ENCODE assay signal across 15 mouse cellular contexts in the genomic region with DNA sequence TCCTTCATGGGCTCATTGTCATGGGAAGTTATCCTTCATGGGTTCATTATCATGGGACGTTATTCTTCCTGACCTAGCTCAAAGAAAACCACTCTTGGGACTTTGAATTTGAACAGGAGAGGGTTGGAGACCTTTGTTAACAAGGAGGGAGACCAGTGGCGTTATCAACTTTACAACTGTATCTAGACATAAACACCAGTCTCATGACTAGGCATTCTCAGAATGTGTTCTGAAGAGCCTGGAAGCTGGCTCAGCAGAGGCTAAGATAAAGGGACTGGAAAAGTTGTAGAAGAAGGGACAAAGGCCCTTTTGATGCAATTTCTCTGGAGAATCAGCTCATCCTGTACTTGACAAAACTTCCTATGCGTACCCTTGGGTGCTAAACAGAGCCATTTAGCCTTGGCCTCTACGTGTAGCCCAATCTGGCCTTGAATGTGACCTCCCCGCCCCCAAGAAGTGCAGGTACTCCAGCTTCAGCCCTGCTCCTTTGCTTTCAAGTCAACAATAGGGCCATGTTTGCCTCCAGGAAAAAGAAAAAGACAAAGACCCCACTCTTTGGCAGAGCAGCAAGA.
DNase-seq lines count a peak whose midpoint lies in the region; ATAC-seq lines count a peak whose summit lies in the region.
"Had no signal": no experiment of that assay in that cellular context is flagged by ENCODE, and none has a peak within 500 bp of the region (broad histone marks: within the 10 kb centered on the region; RNA-seq: fewer than 3 reads in every experiment).

No protein-coding gene starts in this region.

- peaks cover 7% of the 10 kb centered on the region for H3K27me3 ChIP-seq in megakaryocyte, embryonic 14.5 days (replicated peaks)
- H3K27me3 ChIP-seq in liver, embryonic 12.5 days (replicated peaks): no peaks in the 10 kb centered on the region
- H3K27me3 ChIP-seq: embryonic facial prominence, embryonic 12.5 days; heart, embryonic 12.5 days had no signal

- H3K9ac ChIP-seq in liver, embryonic 12.5 days: no peak overlapping the region
- H3K9ac ChIP-seq: embryonic facial prominence, embryonic 12.5 days; heart, embryonic 12.5 days; hindbrain, embryonic 14.5 days had no signal

- H3K4me2 ChIP-seq in liver, embryonic 12.5 days: no peak overlapping the region
- H3K4me2 ChIP-seq: embryonic facial prominence, embryonic 12.5 days; heart, embryonic 12.5 days; hindbrain, embryonic 14.5 days had no signal

- WGBS in liver, embryonic 12.5 days (ENCODE audit: insufficient replicate concordance): 57% methylated on average over 5 of the region's 5 CpGs

- peak; percentile 33 for DNase-seq in c-Kit-positive CD71-positive TER-119-negative erythroid progenitor cells, embryonic 14.5 days (ENCODE audit: low read depth)
- no peak for DNase-seq in T-cell, adult 2 months (ENCODE audit: low spot score)
- DNase-seq: adrenal gland, postnatal 10 days; cerebellum, adult 8-10 months; cerebellum, postnatal 14 days; gastrocnemius, postnatal 10 days had no signal

- H3K9me3 ChIP-seq in megakaryocyte, embryonic 14.5 days: peaks cover 23% of the 10 kb centered on the region
- no peaks in the 10 kb centered on the region for H3K9me3 ChIP-seq in liver, embryonic 12.5 days (replicated peaks)
- H3K9me3 ChIP-seq: embryonic facial prominence, embryonic 12.5 days; hindbrain, embryonic 10.5 days had no signal

- H3K4me3 ChIP-seq in megakaryocyte, embryonic 14.5 days (replicated peaks): peak overlapping the region; percentile 64
- no peak overlapping the region for H3K4me3 ChIP-seq in liver, embryonic 12.5 days
- H3K4me3 ChIP-seq: embryonic facial prominence, embryonic 12.5 days; heart, embryonic 12.5 days; hindbrain, embryonic 10.5 days had no signal

- H3K36me3 ChIP-seq in megakaryocyte, embryonic 14.5 days (replicated peaks; ENCODE audit: low read length): peaks cover 2% of the 10 kb centered on the region
- no peaks in the 10 kb centered on the region for H3K36me3 ChIP-seq in liver, embryonic 12.5 days
- H3K36me3 ChIP-seq: embryonic facial prominence, embryonic 12.5 days; heart, embryonic 12.5 days; hindbrain, embryonic 10.5 days had no signal

- peaks cover 36% of the 10 kb centered on the region for H3K4me1 ChIP-seq in megakaryocyte, embryonic 14.5 days
- peaks cover 11% of the 10 kb centered on the region; the same call in 1 of the 2 replicates for H3K4me1 ChIP-seq in liver, embryonic 12.5 days
- H3K4me1 ChIP-seq: embryonic facial prominence, embryonic 12.5 days had no signal

- no peak for ATAC-seq in megakaryocyte, adult 5-6 weeks (ENCODE audit: poor library complexity, severe bottlenecking)
- ATAC-seq in liver, embryonic 12.5 days: peak; percentile 59; the same call in 1 of the 2 replicates
- ATAC-seq in cerebellum, adult (ENCODE audit: insufficient number of reproducible peaks, low FRiP score, low TSS enrichment): no peak
- ATAC-seq: forebrain, embryonic 16.5 days had no signal

- H3K27ac ChIP-seq in liver, embryonic 12.5 days: peak overlapping the region; percentile 16; the same call in 1 of the 2 replicates
- H3K27ac ChIP-seq: embryonic facial prominence, embryonic 12.5 days; hindbrain, embryonic 10.5 days; hindbrain, embryonic 14.5 days had no signal
